Mouse (Mus musculus) ovary, postnatal 10 days (tissue): Measurements from ENCODE around the gene H1f0.

Source experiments
- DNase-seq: peaks from one replicate; pipeline ENCODE4 v3.0.0; 2022; ENCODE audit warnings: low spot score

H1f0 gene

GRCm38 (mm10) chr15:79028237-79028738, at the start of gene H1f0:
Gene H1f0, plus strand, starts transcription at chr15:79028450.
- peak; percentile 98 for DNase-seq

GRCm38 (mm10) chr15:78978875-78979274, 49.4 kb upstream of the H1f0 start:
- peak; percentile 58 for DNase-seq

GRCm38 (mm10) chr15:78980084-78980483, 48.2 kb upstream of the H1f0 start:
- DNase-seq = no peak

DNA sequence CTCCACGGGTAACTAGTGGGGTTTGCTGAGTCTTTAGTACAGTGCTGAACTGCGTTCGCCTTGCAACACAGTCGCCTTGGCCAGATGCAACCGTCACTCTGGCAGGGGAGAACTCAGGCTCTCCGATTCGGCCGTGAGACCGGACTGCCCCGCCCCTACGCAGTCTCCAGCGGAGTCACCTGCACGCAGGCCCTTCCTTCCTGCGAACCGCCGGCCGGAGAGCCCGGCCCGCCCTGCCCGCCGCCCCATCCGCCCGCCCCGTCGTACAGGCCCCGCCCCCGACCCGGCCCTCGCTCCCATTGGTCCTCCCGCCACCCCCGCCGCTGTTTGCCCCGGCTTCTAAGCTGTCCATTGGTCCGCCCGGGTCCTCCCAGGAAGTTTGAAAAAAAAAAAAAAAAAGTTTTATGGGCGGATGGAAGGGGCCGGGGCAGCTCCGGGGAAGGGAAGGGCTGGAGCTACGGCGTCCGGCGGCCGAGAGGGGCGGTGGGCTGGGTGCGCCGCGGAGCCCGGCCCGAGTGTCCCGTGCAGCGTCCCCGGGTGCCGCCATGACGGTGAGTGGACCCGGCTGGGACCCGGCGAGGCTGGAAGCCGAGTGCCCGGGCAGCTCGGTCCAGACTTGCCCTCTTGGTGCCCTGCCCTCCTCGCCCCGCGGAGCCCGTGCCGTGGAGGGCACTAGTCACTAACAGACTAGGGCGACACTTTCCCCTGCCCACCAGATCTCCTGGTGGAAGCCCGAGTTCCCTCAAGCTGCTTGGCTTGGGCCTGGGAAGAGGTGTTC, 45.4 kb upstream of the H1f0 start:
- peak; percentile 63 for DNase-seq

GRCm38 (mm10) chr15:78983436-78984285, 44.6 kb upstream of the H1f0 start:
- DNase-seq = no peak

DNA sequence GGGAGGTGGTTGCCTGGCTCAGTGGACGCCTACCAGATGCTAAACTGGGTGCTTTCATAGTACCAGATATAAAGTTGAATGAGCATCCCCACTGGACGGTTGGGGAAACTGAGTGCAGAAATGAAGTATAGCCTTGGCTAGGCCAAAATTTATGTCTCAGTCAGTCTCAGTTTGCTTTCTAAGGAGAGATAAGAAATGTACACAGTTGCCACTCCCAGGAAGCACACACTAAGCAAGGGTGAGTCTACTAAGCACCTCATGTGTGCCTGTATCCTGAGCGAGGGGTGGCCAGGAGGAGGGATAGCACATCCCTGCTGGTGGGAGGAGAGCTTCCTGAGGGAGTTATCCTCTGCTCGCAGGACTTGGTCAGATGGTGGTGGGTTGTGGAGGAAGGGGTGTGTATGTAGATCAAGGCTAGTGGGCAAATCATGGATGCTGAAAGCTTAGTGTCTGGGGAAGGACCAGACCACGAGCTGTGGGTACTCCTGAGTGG, 43.9 kb upstream of the H1f0 start:
- DNase-seq = no peak

GRCm38 (mm10) chr15:78986536-78987220, 41.6 kb upstream of the H1f0 start:
- DNase-seq = no peak

DNA sequence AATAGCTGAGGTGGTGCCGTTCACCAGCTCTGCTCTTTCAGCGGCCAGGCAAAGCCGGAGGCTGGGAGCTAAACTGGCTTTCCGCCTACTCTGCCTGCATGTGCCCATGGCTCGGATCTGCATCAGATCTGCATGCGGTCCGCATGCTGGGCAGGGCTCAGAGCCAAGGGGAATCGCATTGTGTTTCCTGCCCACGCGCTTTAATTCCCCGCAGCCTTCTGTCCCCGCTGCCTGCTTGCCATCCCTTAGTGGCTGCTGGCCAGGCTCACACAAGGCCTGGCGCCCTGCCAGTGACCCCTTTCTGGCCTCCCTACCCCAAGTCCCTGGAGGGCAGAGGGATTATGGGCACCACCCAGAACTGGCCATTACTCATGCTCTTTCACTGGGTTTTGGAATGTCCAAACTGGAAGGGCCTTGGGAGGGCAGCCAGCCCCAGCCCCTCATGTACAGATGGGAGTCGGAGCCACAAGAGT, 39.7 kb upstream of the H1f0 start:
- DNase-seq = peak; percentile 41

DNA sequence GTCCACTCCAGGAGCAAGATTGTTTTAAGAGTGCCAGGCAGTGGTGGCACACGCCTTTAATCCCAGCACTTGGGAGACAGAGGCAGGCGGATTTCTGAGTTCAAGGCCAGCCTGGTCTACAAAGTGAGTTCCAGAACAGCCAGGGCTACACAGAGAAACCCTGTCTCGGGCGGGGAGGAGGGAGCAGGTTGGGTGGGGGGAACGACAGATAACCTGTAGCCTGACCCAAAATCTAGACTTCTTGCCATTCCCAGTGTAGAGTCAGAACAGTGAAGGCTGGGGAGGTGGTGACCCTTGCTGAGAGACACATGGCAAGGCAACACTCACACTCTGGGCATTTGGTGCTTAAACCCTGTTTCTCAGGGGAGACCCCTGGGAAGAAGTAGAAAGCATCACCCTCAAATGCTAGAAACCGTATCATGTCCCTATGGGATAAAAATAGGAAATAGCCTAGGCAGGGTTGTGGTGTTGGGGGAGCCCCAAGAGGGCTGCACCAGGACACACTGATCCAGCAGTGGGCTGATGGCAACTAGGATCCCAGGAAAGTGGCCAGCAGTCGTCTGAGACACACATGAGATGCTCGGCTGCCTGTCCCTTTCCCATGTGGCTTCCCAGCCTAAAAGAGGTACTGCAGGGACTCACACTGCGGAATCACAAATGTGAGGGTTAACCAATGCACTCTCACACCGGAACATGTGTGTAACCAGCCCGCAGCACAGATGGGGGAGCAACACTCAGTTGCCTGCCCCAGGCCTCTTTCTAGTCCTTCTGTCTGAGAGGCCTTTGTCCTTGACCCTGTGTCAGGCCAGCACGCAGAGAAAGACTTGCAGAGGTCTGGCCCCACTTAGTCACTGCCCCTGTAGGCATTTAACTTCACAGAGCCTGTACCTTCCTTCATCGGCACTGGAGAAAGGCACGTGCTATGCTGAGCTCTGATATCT, 38.8 kb upstream of the H1f0 start:
- no peak for DNase-seq

- no peak for DNase-seq
These were observed 38.2 kb upstream of the H1f0 start for GRCm38 (mm10) chr15:78990093-78990463.

DNA sequence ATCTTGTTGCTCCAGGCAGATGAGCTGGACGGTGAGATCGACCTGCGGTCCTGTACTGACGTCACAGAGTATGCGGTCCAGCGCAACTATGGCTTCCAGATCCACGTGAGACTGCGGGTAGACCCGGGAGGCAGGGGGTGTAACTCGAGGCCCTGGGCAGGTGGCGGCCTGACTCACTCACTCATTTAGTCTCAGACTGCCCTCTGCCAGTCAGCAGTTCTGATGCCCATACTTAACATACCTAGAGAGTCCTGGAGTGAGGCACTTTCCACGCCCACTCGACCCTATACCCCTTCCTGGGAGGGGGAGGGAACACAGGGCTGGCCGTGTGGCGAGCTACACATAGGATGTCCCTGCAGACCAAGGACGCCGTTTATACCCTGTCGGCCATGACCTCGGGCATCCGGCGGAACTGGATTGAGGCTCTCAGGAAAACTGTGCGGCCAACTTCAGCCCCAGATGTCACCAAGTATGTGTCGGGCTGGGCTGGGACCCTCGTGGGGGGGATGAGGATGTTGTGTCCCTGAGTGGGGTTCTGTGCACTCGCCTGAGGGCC, 37.2 kb upstream of the H1f0 start:
- no peak for DNase-seq

GRCm38 (mm10) chr15:78992235-78992634, 36.0 kb upstream of the H1f0 start:
- DNase-seq = no peak

GRCm38 (mm10) chr15:78992925-78993324, 35.3 kb upstream of the H1f0 start:
- no peak for DNase-seq

- no peak for DNase-seq
These were observed 32.3 kb upstream of the H1f0 start for GRCm38 (mm10) chr15:78995916-78996315.

- no peak for DNase-seq
These were observed 31.6 kb upstream of the H1f0 start for GRCm38 (mm10) chr15:78996663-78997062.

DNA sequence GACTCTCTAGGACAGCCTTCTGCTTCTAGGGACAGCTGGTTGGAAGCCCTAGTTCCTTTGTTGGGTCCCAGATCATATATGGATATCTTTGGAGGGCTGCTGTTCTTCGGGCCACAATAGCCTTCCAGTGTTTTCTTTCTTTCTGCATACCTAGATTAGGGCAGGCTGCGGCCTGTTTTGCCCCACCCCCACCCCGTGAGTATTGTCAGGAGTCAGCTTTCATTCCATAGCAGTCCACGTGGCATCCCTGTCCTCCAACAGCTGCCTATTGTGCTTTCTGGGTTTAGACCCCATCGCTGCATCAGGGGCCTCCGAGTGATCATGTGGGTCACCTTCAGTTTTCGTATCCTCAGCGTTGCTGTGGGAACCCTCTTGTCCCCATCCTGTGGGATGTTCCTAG, 29.9 kb upstream of the H1f0 start:
- no peak for DNase-seq

DNA sequence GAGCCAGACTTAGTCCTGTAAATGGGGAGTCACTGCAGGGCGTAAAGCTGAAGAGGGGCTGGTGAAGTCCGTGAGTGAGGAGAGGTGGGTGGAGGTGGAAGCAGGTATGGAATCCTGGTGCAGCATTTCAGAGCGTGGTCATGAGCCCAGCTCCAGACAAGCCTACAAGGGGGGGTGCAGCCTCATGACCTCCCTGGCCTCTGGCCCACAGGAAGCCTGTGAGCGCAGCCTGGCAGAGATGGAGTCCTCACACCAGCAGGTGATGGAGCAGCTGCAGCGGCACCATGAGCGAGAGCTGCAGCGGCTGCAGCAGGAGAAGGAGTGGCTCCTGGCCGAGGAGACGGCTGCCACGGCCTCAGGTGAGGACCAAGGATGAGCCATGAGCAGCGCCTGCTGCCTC, 28.7 kb upstream of the H1f0 start:
- no peak for DNase-seq

DNA sequence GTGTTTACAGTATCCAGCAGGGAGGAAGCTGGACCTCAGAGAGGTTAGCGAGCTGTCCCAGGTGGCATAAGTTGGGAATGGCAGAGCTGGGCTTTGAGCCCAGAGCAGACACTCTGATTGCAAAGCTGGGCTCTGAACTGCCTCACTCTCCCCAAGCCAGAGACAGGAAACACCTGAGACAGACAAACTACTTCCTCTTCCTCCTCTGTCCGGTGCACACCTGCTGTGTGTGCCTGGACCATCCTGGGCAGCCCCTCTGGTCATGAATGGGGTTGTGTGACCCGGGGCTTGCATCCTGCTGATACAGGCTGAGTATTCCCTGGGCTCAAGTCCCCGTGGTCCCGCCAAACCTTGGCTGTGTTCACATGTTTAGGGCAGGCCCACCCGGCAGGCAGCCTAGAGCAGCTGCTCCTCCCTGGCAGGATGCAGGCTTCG, 27.9 kb upstream of the H1f0 start:
- no peak for DNase-seq

GRCm38 (mm10) chr15:79001559-79001958, 26.7 kb upstream of the H1f0 start:
- DNase-seq = no peak

DNA sequence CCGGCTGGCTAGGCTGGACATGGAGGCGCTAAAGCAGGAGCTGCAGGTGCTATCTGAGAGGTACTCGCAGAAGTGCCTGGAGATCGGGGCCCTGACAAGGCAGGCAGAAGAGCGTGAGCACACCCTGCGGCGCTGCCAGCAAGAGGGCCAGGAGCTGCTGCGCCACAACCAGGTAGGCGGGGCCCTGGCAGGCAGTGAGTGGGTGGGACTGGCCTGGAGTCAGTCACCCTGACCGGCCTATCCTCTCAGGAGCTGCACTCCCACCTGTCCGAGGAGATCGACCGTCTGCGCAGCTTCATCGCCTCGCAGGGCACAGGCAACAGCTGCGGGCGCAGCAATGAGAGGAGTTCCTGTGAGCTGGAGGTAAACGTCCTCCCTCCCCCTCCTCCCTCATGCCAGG, 26.2 kb upstream of the H1f0 start:
- DNase-seq = no peak

GRCm38 (mm10) chr15:79003079-79003478, 25.2 kb upstream of the H1f0 start:
- DNase-seq = no peak
